Mouse (Mus musculus) ES-E14 (cell line): Measurements from ENCODE around the gene P3h4.

Experiments used
- CHD2 ChIP-seq: IDR thresholded peaks from 2 replicates; pipeline ENCODE4 v1.6.1; 2014; ENCODE audit warnings: mild to moderate bottlenecking, low read depth, low read length, inconsistent platforms
- HCFC1 ChIP-seq: IDR thresholded peaks from 2 replicates; pipeline ENCODE4 v1.6.1; 2012; ENCODE audit warnings: low read length, inconsistent platforms, borderline replicate concordance; ENCODE audit not compliant: insufficient read depth
- MAFK ChIP-seq: IDR thresholded peaks from 2 replicates; pipeline ENCODE4 v1.6.1; 2014; ENCODE audit warnings: mild to moderate bottlenecking, low read depth, low read length, inconsistent platforms; ENCODE audit not compliant: insufficient read depth
- ZC3H11A ChIP-seq: IDR thresholded peaks from 2 replicates; pipeline ENCODE4 v1.6.1; 2012; ENCODE audit warnings: low read depth, mild to moderate bottlenecking, inconsistent platforms, low read length, borderline replicate concordance
- ZNF384 ChIP-seq: IDR thresholded peaks from 2 replicates; pipeline ENCODE4 v1.6.1; 2012; ENCODE audit warnings: low read depth, low read length, inconsistent platforms

GRCm38 (mm10) chr11:100391884-100392345 is 22.7 kb downstream of the P3h4 start:
- TF ChIP-seq HCFC1 (no peak), ZNF384 (no peak), ZC3H11A (no peak), MAFK (no peak), CHD2 (no peak)
